Mouse (Mus musculus) C2C12 (cell line): ENCODE data around the gene Exd2.

Source experiments
- CTCF ChIP-seq: IDR thresholded peaks from one replicate; pipeline ENCODE4 v1.5.1; 2011; ENCODE audit not compliant: control insufficient read depth, insufficient read depth, insufficient read length
- FOSL1 ChIP-seq: IDR thresholded peaks from one replicate; pipeline ENCODE4 v1.8.0; 2011; ENCODE audit warnings: mild to moderate bottlenecking, low read length; ENCODE audit not compliant: poor library complexity, insufficient read depth, severe bottlenecking
- MYOD1 ChIP-seq: IDR thresholded peaks from one replicate; pipeline ENCODE4 v1.6.1; 2011; ENCODE audit warnings: low read depth; ENCODE audit not compliant: control insufficient read depth, insufficient read length
- MYOG ChIP-seq: IDR thresholded peaks from one replicate; pipeline ENCODE4 v1.6.1; 2011; ENCODE audit not compliant: control insufficient read depth, insufficient read length; ENCODE audit errors: extremely low read depth
- USF1 ChIP-seq: IDR thresholded peaks from one replicate; pipeline ENCODE4 v1.6.1; 2011; ENCODE audit warnings: low read depth, mild to moderate bottlenecking, control low read depth, moderate library complexity

- TF ChIP-seq CTCF: no peak
- no peak for TF ChIP-seq MYOG
- TF ChIP-seq USF1: no peak
- TF ChIP-seq MYOD1: no peak
- TF ChIP-seq FOSL1: no peak
These were observed 67.2 kb downstream of the Exd2 start for GRCm38 (mm10) chr12:80530052-80530451.
